Mouse (Mus musculus) midbrain, embryonic 12.5 days (tissue): ENCODE measurements around the gene Gm28374. TPM values are rescaled to one million over a fixed set of nuclear protein-coding genes. Genes with fewer than 3 reads are reported as not detected.
"Not testable (repeated sequence)": the region's sequence is repeated elsewhere in the genome, so short reads cannot be mapped to it uniquely, and the experiment has no call there.

Experiments used
- ATAC-seq: fragments of 200-750 bp; cut with Nextera tagmentation; 2 replicates; pipeline ENCODE4 v1.8.0; 2017; ENCODE audit warnings: low read depth, moderate TSS enrichment, moderate library complexity; ENCODE audit not compliant: low FRiP score
- H3K27ac ChIP-seq: fragments of 300-500 bp; sonication (generic); replicated peaks from 2 replicates; pipeline ENCODE4 v1.5.1; 2016; ENCODE audit warnings: mild to moderate bottlenecking
- H3K27me3 ChIP-seq: fragments of 300-500 bp; sonication (generic); 2 replicates; pipeline ENCODE4 v1.6.1; 2016; ENCODE audit warnings: mild to moderate bottlenecking
- H3K36me3 ChIP-seq: fragments of 300-500 bp; sonication (generic); 2 replicates; pipeline ENCODE4 v1.6.1; 2016
- H3K4me1 ChIP-seq: fragments of 300-500 bp; sonication (generic); 2 replicates; pipeline ENCODE4 v1.6.1; 2016
- H3K4me2 ChIP-seq: fragments of 300-500 bp; sonication (generic); replicated peaks from 2 replicates; pipeline ENCODE4 v1.6.1; 2016; ENCODE audit warnings: mild to moderate bottlenecking, moderate library complexity
- H3K4me3 ChIP-seq: fragments of 300-500 bp; sonication (generic); 2 replicates; pipeline ENCODE4 v1.5.1; 2016; ENCODE audit warnings: mild to moderate bottlenecking
- H3K9ac ChIP-seq: fragments of 300-500 bp; sonication (generic); replicated peaks from 2 replicates; pipeline ENCODE4 v1.6.1; 2016; ENCODE audit warnings: mild to moderate bottlenecking, moderate library complexity
- H3K9me3 ChIP-seq: fragments of 300-500 bp; sonication (generic); 2 replicates; pipeline ENCODE4 v1.6.1; 2016; ENCODE audit warnings: mild to moderate bottlenecking
- WGBS: fragments of 180-500 bp; shearing (Covaris S2); methylation state at CpG from one replicate; pipeline ENCODE4 v1.1.7; 2016; 5-methylcytosine and 5-hydroxymethylcytosine counted together
- polyA plus RNA-seq: library from polyadenylated mRNA; unstranded; fragments of >200 nt; fragmentation: Nextera tagmentation; extraction: Ambion mirVana; gene quantifications from 2 replicates; pipeline ENCODE4 v1.2.1, GENCODE M21; 2016

Gm28374 gene
- polyA plus RNA-seq: 2.6 and 3.6 TPM in 2 replicates

- WGBS: 89% methylated on average over 9 of the region's 9 CpGs
- ATAC-seq: no peak
- Histone ChIP-seq H3K9ac (no peak within 1 kb of the TSS), H3K4me2 (no peak within 1 kb of the TSS), H3K4me1 (peaks cover 30% of the 10 kb centered on the region), H3K4me3 (no peak within 1 kb of the TSS), H3K27ac (no peak within 1 kb of the TSS), H3K9me3 (no peaks in the 10 kb centered on the region), H3K27me3 (no peaks in the 10 kb centered on the region), H3K36me3 (peaks cover 43% of the 10 kb centered on the region)
Measured at GRCm38 (mm10) chr19:6082156-6082555, at the start of gene Gm28374. TSS of gene Gm28374 (minus strand) at chr19:6082256.

DNA sequence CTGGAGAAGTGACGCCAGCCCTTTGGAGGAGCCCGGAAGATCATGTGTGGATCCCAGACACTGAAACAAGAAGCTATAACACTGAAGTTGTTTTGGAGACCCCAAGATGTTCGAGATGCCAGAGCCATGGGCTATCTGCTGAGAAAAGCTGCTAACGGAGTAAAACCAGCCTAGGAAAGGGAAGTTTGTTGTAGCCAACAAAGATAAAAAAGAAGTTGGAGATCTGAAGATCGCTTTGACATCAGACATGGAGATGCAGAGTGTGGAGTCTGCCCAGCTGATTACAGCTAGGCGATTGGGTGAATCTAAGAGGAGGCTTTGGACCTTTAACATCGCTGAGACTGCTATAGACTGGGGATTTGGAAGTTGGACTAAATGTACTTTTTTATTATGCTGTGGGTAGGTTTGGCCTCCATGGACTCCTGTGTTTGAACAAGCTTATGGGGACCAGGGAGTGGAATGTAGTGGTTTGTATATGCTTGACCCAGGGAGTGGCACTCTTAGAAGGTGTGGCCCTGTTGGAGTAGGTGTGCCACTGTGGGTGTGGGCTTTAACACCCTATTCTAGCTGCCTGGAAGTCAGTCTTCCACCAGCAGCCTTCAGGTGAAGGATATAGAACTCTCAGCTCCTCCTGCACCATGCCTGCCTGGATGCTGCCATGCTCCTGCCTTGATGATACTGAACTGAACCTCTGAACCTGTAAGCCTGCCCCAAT, 48.5 kb upstream of the Gm28374 start:
- H3K9ac ChIP-seq, H3K4me2 ChIP-seq, H3K27me3 ChIP-seq, H3K27ac ChIP-seq, ATAC-seq, H3K4me1 ChIP-seq, H3K9me3 ChIP-seq, H3K4me3 ChIP-seq: not testable (repeated sequence)
- peaks cover 13% of the 10 kb centered on the region for H3K36me3 ChIP-seq
- WGBS: 78% methylated on average over 7 of the region's 7 CpGs

- ATAC-seq: peak; percentile 92
- Histone ChIP-seq H3K9ac (peak within 1 kb of the TSS; percentile 59), H3K27me3 (no peaks in the 10 kb centered on the region), H3K4me1 (peaks cover 5% of the 10 kb centered on the region; the same call in 1 of the 2 replicates), H3K4me3 (peak within 1 kb of the TSS; percentile 55), H3K36me3 (no peaks in the 10 kb centered on the region), H3K27ac (peak within 1 kb of the TSS; percentile 83), H3K4me2 (peak within 1 kb of the TSS; percentile 68), H3K9me3 (no peaks in the 10 kb centered on the region)
- under 1% methylated on average over 32 of the region's 32 CpGs for WGBS
Measured at GRCm38 (mm10) chr19:6127760-6128341, 45.8 kb upstream of the Gm28374 start, which contains the start of gene Snx15. TSS of gene Snx15 (minus strand) at chr19:6128304.

GRCm38 (mm10) chr19:6126789-6127580, 44.9 kb upstream of the Gm28374 start:
- Histone ChIP-seq H3K36me3 (no peaks in the 10 kb centered on the region), H3K4me2 (peak overlapping the region; percentile 68), H3K27ac (peak overlapping the region; percentile 83; the same call in 1 of the 2 replicates), H3K4me3 (peak overlapping the region; percentile 55), H3K4me1 (peaks cover 5% of the 10 kb centered on the region; the same call in 1 of the 2 replicates), H3K9me3 (no peaks in the 10 kb centered on the region), H3K27me3 (no peaks in the 10 kb centered on the region), H3K9ac (peak overlapping the region; percentile 59; the same call in 1 of the 2 replicates)
- 79% methylated on average over 10 of the region's 10 CpGs for WGBS
- no peak for ATAC-seq

- Histone ChIP-seq H3K9me3 (no peaks in the 10 kb centered on the region), H3K4me2 (no peak overlapping the region), H3K4me1 (peaks cover 7% of the 10 kb centered on the region; the same call in 1 of the 2 replicates), H3K36me3 (no peaks in the 10 kb centered on the region), H3K27ac (no peak overlapping the region), H3K27me3 (no peaks in the 10 kb centered on the region), H3K4me3 (no peak overlapping the region), H3K9ac (no peak overlapping the region)
- ATAC-seq: no peak
- 26% methylated on average over 4 of the region's 4 CpGs for WGBS
Measured at GRCm38 (mm10) chr19:6126289-6126688, 44.2 kb upstream of the Gm28374 start.

- no peak overlapping the region for H3K9ac ChIP-seq
- H3K36me3 ChIP-seq: no peaks in the 10 kb centered on the region; the same call in 1 of the 2 replicates
- peaks cover 7% of the 10 kb centered on the region; the same call in 1 of the 2 replicates for H3K4me1 ChIP-seq
- H3K4me3 ChIP-seq: no peak overlapping the region
- no peaks in the 10 kb centered on the region for H3K9me3 ChIP-seq
- no peaks in the 10 kb centered on the region for H3K27me3 ChIP-seq
- WGBS: 76% methylated on average over 2 of the region's 2 CpGs
- ATAC-seq: no peak
- H3K27ac ChIP-seq: no peak overlapping the region
- H3K4me2 ChIP-seq: no peak overlapping the region
Measured at GRCm38 (mm10) chr19:6124898-6125297, 42.8 kb upstream of the Gm28374 start.

DNA sequence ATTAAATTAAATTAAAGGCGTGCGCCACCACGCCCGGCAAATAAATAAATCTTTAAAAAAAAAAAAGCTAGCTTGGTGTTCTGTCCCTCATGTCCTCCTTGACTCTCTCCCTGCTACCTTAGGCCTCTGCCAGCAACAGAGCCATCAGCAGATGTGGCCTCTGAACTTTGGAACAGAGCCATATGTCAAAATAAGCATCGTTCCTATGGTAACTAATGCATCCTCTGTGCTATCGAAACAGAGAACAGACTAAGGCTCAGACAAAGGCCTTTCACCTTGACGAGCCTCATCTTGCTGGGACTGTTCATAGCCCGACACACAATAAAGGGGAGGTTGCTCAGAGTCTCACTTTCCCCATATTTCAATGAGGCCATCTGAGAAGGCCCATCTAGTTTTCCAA, 41.3 kb upstream of the Gm28374 start:
- Histone ChIP-seq H3K36me3 (no peaks in the 10 kb centered on the region; the same call in 1 of the 2 replicates), H3K4me2 (no peak overlapping the region), H3K9ac (no peak overlapping the region), H3K27me3 (no peaks in the 10 kb centered on the region), H3K9me3 (no peaks in the 10 kb centered on the region), H3K4me3 (no peak overlapping the region), H3K4me1 (peaks cover 15% of the 10 kb centered on the region), H3K27ac (no peak overlapping the region)
- 82% methylated on average over 8 of the region's 8 CpGs for WGBS
- no peak for ATAC-seq

GRCm38 (mm10) chr19:6121761-6122160, 39.7 kb upstream of the Gm28374 start:
- H3K27ac ChIP-seq: no peak overlapping the region
- no peaks in the 10 kb centered on the region for H3K9me3 ChIP-seq
- WGBS: 32% methylated on average over 15 of the region's 19 CpGs
- no peaks in the 10 kb centered on the region; the same call in 1 of the 2 replicates for H3K36me3 ChIP-seq
- H3K4me2 ChIP-seq: no peak overlapping the region
- no peak for ATAC-seq
- peaks cover 21% of the 10 kb centered on the region for H3K4me1 ChIP-seq
- H3K27me3 ChIP-seq: no peaks in the 10 kb centered on the region
- no peak overlapping the region for H3K4me3 ChIP-seq
- H3K9ac ChIP-seq: no peak overlapping the region

DNA sequence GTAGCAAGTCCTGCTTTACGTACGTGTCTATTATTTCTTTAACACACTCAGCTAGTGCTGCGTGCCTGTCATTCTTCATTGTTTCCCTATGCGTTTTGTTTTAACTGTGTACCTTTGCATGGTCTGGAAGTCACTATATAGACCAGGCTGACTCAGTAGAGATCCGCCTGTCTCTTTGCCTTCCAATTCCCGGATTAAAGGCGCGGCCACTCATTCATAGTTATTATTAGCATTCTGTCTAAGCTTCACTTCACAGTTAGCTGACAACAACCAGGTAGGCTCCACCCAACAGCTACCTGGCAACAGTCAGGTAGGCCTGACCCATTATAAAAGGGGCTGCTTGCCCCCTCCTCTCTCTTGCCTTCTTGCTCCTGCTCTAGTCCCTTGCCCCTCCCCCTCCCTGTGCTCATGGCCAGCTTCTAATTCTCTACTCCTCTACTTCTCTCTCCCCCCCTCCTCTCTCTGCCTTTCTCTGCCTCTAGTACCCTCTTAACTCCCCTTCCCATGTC, 36.7 kb upstream of the Gm28374 start:
- Histone ChIP-seq H3K9ac (peak overlapping the region; percentile 91), H3K27me3 (no peaks in the 10 kb centered on the region), H3K9me3 (no peaks in the 10 kb centered on the region), H3K4me2 (peak overlapping the region; percentile 95), H3K36me3 (peaks cover 24% of the 10 kb centered on the region), H3K27ac (peak overlapping the region; percentile 96), H3K4me3 (peak overlapping the region; percentile 89), H3K4me1 (peaks cover 25% of the 10 kb centered on the region)
- under 1% methylated on average over 8 of the region's 8 CpGs for WGBS
- ATAC-seq: peak; percentile 44

DNA sequence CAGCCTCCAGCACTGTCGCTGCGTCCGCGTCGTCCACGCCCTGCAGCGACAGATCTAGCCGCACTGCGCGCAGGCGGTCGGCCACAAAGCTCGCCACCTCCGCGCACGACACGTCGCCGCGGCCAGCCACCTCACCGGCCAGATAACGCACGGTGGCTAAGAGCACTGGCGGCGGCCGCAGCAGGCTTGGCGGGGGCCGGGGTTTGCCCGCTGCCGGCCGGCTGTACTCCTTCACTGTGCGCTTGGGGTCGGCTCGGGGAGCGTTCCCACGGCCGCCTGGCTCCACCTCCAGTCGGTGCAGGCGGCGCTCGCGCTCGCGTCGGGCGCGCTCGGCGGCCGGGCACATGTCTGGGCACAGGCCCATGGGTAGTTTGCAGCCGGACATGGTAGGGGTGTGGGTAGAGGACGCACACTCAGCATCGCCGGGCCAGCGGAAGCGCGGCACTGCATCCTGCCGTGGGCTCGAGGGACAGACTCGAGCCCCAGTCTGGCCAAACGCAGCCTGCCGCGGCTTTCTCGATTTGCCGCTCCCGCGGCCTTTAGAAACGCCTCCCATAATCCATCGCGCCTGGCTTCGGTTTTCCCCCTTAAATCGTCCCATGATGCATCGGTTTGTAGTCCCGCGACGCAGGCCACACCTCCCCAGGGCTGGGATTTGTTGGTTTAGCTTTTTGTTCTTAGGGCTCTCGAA, 36.1 kb upstream of the Gm28374 start, which contains the start of gene Sac3d1:
TSS of gene Sac3d1 (minus strand) at position 665 of the 691 bp plus-strand sequence.
- Histone ChIP-seq H3K27me3 (no peaks in the 10 kb centered on the region), H3K27ac (peak within 1 kb of the TSS; percentile 96), H3K4me3 (peak within 1 kb of the TSS; percentile 89), H3K4me1 (peaks cover 25% of the 10 kb centered on the region), H3K9me3 (no peaks in the 10 kb centered on the region), H3K4me2 (peak within 1 kb of the TSS; percentile 95), H3K9ac (peak within 1 kb of the TSS; percentile 91), H3K36me3 (peaks cover 24% of the 10 kb centered on the region)
- ATAC-seq: peak; percentile 88
- WGBS: under 1% methylated on average over 62 of the region's 77 CpGs

- Histone ChIP-seq H3K36me3 (peaks cover 24% of the 10 kb centered on the region), H3K9me3 (no peaks in the 10 kb centered on the region)
- whole genome bisulfite sequencing: 5% methylated on average over 32 of the region's 32 CpGs
Measured at GRCm38 (mm10) chr19:6117346-6117985, 35.4 kb upstream of the Gm28374 start.

More at GRCm38 (mm10) chr19:6117346-6117985, 35.4 kb upstream of the Gm28374 start:
- Histone ChIP-seq H3K4me3 (peak overlapping the region; percentile 89), H3K27me3 (no peaks in the 10 kb centered on the region), H3K4me1 (peaks cover 25% of the 10 kb centered on the region), H3K27ac (peak overlapping the region; percentile 96), H3K9ac (peak overlapping the region; percentile 91), H3K4me2 (peak overlapping the region; percentile 95)
- no peak for ATAC-seq
